Mouse (Mus musculus) neural tube, embryonic 12.5 days (tissue): ENCODE results near the gene Trp53i11. TPM values are rescaled to one million over a fixed set of nuclear protein-coding genes. Genes with fewer than 3 reads are reported as not detected.

Experiments
- ATAC-seq: fragments of 200-750 bp; cut with Nextera tagmentation; 2 replicates; pipeline ENCODE4 v1.8.0; 2017; ENCODE audit warnings: low read depth, mild to moderate bottlenecking, moderate TSS enrichment, moderate library complexity; ENCODE audit not compliant: low FRiP score
- H3K27ac ChIP-seq: fragments of 300-500 bp; sonication (generic); 2 replicates; pipeline ENCODE4 v1.5.1; 2016
- H3K27me3 ChIP-seq: fragments of 300-500 bp; sonication (generic); replicated peaks from 2 replicates; pipeline ENCODE4 v1.6.1; 2016; ENCODE audit warnings: mild to moderate bottlenecking
- H3K36me3 ChIP-seq: fragments of 300-500 bp; sonication (generic); 2 replicates; pipeline ENCODE4 v1.6.1; 2016; ENCODE audit warnings: mild to moderate bottlenecking
- H3K4me1 ChIP-seq: fragments of 300-500 bp; sonication (generic); 2 replicates; pipeline ENCODE4 v1.6.1; 2016
- H3K4me2 ChIP-seq: fragments of 300-500 bp; sonication (generic); replicated peaks from 2 replicates; pipeline ENCODE4 v1.6.1; 2016; ENCODE audit warnings: mild to moderate bottlenecking
- H3K4me3 ChIP-seq: fragments of 300-500 bp; sonication (generic); 2 replicates; pipeline ENCODE4 v1.5.1; 2016
- H3K9ac ChIP-seq: fragments of 300-500 bp; sonication (generic); 2 replicates; pipeline ENCODE4 v1.6.1; 2016; ENCODE audit warnings: mild to moderate bottlenecking
- H3K9me3 ChIP-seq: fragments of 300-500 bp; sonication (generic); 2 replicates; pipeline ENCODE4 v1.6.1; 2016; ENCODE audit warnings: mild to moderate bottlenecking
- WGBS: fragments of 180-500 bp; shearing (Covaris S2); methylation state at CpG from one replicate; pipeline ENCODE4 v1.1.7; 2016; 5-methylcytosine and 5-hydroxymethylcytosine counted together
- polyA plus RNA-seq: library from polyadenylated mRNA; unstranded; fragments of >200 nt; fragmentation: Nextera tagmentation; extraction: Ambion mirVana; gene quantifications from 2 replicates; pipeline ENCODE4 v1.2.1, GENCODE M21; 2016

Gene Trp53i11
- polyA plus RNA-seq, 1 experiment from 2014 or later: 230 TPM

DNA sequence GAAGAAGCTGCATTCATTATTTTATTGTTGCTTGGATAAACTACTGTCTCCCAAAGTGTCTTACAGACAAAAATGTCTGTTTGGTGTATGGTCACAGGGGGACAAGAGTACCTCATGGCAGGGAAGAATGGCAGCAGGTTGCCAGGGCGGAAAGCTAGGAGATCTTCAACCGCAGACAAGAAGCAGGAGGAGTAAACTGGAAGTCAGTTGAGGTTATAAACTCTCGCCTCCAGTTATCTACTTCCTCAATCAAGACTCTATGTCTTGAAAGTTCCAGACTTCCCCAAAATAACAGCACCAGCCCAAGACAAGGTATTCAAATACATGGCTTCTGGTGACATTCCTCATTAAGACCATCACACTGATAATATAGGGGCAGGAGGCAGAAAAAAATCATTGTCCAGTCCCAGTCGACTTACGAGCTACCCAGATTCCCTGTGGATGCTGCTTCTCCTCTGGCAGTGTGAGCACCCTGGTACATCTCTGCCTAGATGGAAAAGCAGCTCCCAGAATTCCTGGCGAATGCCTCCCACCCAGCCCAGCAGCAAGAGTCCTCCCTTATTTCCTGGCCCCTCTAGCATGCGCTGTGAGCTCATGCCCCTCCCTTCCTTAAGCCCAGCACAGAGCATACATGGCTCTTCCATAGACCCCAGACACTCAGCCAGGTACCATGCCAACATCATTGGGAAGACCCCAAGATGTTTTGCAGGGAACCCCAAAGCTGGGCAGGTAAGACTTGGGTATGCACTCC, 25.3 kb upstream of the Trp53i11 start:
- Histone ChIP-seq H3K4me2 (no peak overlapping the region), H3K27ac (no peak overlapping the region), H3K4me1 (no peaks in the 10 kb centered on the region), H3K4me3 (no peak overlapping the region), H3K9ac (no peak overlapping the region), H3K9me3 (no peaks in the 10 kb centered on the region), H3K36me3 (no peaks in the 10 kb centered on the region), H3K27me3 (no peaks in the 10 kb centered on the region)
- WGBS: 87% methylated on average over 7 of the region's 7 CpGs
- ATAC-seq: no peak

DNA sequence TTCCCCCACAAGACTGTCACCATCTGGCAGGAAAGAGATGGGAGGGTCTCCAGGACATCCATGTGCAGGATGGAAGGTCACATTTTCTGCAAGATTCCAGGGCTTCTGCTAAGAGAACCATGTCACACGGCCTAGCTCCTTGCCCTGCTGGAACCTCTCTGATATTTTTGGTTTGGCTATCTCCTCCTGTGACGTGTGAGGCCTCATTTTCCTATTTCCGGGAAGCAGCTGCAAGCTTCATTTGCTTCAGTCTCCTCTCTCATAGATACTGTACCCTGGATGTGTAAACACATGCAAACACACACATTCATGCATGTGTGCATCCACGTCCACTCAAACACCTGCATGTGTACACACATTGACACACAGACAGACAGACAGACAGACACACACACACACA, 24.6 kb upstream of the Trp53i11 start:
- Histone ChIP-seq H3K4me1 (no peaks in the 10 kb centered on the region), H3K27ac (no peak overlapping the region), H3K36me3 (no peaks in the 10 kb centered on the region), H3K9me3 (no peaks in the 10 kb centered on the region), H3K27me3 (no peaks in the 10 kb centered on the region), H3K9ac (no peak overlapping the region), H3K4me3 (no peak overlapping the region), H3K4me2 (no peak overlapping the region)
- WGBS: 80% methylated on average over 4 of the region's 4 CpGs
- ATAC-seq: no peak

DNA sequence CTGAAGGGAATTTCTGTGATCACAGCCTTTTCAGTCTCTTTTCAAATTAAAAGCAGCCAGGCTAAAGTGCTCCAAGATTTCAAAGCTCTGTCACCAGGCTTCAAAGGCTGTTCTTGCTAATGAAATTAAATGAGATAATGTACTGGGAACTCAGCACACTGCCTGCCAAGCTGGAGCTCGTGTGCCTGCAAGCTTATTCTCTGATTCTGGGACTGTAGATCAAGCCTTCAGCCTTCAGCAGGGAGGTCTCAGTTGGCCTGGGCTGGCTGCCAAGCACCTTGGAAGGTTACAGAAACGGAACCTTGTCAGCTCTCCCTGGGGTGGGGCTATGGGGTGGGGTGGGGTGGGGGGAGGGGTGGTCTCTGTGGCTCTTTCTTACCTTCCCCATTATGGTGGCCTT, 24.0 kb upstream of the Trp53i11 start:
- WGBS: 35% methylated on average over 2 of the region's 2 CpGs
- no peak for ATAC-seq
- no peaks in the 10 kb centered on the region for H3K4me1 ChIP-seq
- no peak overlapping the region for H3K27ac ChIP-seq
- no peak overlapping the region for H3K4me3 ChIP-seq
- H3K9ac ChIP-seq: no peak overlapping the region
- no peak overlapping the region for H3K4me2 ChIP-seq
- no peaks in the 10 kb centered on the region for H3K9me3 ChIP-seq
- H3K27me3 ChIP-seq: no peaks in the 10 kb centered on the region
- no peaks in the 10 kb centered on the region for H3K36me3 ChIP-seq

DNA sequence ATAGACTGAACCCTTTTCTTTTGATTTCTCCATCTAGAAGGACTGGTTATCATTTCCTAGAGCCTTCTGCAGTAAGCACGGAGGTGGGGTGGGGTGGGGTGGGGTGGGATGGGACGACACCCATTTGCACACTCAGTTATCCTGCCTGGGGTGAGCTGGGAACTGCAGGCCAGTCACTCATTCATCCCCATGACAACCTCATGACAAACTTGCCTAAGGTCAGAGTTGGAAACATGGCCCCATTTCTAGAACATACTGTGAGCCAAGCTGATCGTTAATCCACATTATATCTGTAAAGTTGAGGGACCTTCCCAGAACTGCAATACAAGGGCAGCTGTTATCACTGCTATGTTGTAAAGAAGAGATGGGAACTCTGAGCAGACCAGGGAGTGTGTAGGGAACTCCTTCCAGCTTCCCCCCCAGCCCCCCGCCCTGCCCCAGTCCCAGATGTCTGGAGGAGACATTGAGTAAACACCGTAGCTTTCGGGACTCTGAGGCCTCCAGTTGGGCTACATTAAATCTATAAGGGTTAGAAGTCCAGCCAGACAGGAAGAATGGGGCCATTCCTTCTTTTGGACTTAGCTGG, 23.5 kb upstream of the Trp53i11 start:
- ATAC-seq: no peak
- Histone ChIP-seq H3K36me3 (no peaks in the 10 kb centered on the region), H3K27ac (no peak overlapping the region), H3K4me3 (no peak overlapping the region), H3K4me1 (no peaks in the 10 kb centered on the region), H3K27me3 (no peaks in the 10 kb centered on the region), H3K4me2 (no peak overlapping the region), H3K9ac (no peak overlapping the region), H3K9me3 (no peaks in the 10 kb centered on the region)
- 83% methylated on average over 6 of the region's 6 CpGs for WGBS

DNA sequence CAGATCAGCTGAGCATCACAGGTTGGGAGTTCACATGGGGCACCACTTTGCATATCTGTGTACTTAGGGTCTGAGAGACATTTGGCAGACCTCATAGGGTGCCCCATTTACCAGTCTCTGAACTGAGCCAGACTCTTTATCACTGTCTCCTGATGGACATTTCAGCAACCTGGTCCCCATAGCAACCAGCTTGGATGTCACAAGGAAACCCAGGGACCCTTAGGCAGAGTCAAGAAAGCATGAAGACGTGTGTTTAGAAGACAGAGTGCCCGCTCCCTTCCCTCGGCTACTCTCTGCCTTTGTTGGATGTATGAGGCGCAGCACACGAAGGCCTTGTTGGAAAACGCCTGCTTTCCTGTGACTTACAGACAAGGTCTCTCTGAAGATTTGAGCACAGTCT, 21.1 kb upstream of the Trp53i11 start:
- H3K4me3 ChIP-seq: no peak overlapping the region
- no peak for ATAC-seq
- H3K9ac ChIP-seq: no peak overlapping the region
- H3K4me2 ChIP-seq: no peak overlapping the region
- WGBS: 84% methylated on average over 6 of the region's 6 CpGs
- H3K36me3 ChIP-seq: no peaks in the 10 kb centered on the region
- H3K9me3 ChIP-seq: no peaks in the 10 kb centered on the region
- peaks cover 11% of the 10 kb centered on the region for H3K4me1 ChIP-seq
- H3K27me3 ChIP-seq: no peaks in the 10 kb centered on the region
- H3K27ac ChIP-seq: no peak overlapping the region

DNA sequence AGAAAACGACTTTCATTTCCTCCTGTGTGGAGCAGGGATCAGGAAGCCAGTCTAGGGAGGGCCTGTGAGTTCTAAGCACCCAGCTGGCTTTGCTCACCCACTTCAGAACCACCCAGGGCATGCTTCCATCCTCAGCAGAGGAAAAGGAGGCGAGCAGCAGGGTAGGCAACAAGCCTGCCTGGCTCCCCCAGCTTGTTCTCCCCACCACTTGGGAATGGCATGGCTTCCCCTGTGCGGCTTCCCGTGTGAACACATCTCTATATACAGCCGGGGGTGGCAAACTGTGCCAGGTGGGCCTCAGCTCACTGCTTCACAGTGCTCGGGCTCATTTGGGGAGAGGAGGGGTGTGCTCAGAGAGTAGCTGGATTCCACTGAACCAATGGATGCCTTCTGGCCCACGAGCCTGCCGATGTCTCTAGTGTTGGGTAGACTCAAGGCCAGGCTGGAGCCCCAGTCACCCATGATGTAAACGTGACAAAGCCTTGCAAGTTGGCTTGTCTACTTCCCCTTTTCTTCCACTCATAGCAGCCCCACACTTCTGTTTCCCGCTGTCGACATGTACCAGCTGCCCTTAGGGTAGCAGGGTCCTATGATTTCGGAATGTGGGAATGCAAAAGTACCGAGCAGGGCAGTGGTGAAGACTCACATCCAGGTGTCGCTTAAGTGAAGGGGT, 20.5 kb upstream of the Trp53i11 start:
- 0 out of 2 replicates have a peak, but pooled peaks have one; percentile 15 for ATAC-seq
- Histone ChIP-seq H3K4me1 (peaks cover 11% of the 10 kb centered on the region), H3K4me2 (no peak overlapping the region), H3K9ac (no peak overlapping the region), H3K4me3 (no peak overlapping the region), H3K36me3 (no peaks in the 10 kb centered on the region), H3K27ac (no peak overlapping the region), H3K9me3 (no peaks in the 10 kb centered on the region), H3K27me3 (no peaks in the 10 kb centered on the region)
- 84% methylated on average over 14 of the region's 14 CpGs for WGBS

DNA sequence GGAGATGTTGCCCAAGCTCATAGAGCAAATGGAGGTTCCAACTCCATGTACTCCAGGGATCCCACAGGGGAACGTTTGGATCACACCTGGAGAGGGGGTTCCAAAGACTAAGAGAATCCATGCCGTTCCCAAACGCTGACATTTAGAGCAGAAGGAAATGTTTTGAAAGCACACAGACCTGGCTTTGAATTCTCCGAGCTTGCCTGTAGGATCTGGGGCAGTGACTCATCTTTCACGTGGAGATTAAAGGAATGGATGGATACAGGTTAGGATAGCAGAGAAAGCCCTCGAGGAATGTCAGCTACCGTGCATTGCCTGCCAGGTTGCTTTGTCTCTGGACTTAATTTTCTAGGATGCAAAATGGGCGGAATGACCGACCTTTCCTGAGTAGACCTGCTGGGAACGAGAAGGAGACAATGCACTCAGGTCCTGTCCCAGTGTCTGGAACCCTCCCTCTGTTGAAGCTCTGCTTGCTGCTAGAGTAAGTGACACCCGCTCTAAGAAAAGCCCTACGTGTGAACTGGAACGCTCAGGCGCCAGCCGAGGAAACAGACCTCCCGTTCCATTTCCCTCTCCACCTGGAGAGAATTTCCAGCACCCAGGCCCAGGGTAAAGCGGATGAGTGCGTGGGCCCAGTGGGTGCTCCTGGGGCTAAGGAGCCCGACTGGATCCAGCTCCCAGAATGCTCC, 17.0 kb upstream of the Trp53i11 start:
- ATAC-seq: no peak
- Histone ChIP-seq H3K4me1 (peaks cover 31% of the 10 kb centered on the region), H3K4me3 (no peak overlapping the region), H3K27ac (no peak overlapping the region), H3K36me3 (no peaks in the 10 kb centered on the region), H3K9me3 (no peaks in the 10 kb centered on the region), H3K9ac (no peak overlapping the region), H3K4me2 (no peak overlapping the region), H3K27me3 (no peaks in the 10 kb centered on the region)
- WGBS: 74% methylated on average over 19 of the region's 19 CpGs

DNA sequence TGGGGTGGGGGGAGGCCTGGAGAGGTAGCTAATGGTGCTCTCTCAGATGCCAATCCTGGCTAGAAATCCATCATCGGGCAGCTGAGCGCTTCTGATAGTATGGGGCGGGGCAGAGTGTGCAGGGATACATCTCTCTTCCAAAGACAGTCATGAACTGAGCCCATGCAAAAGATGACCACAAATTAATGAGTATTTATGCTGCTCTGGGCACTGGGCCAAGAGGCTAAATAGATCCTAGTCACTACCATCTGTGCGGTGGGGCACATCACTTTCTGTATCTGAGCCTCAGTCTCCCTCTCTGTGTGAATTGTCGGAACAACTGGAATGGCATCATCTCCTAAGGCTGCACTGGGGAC, 16.5 kb upstream of the Trp53i11 start:
- Histone ChIP-seq H3K27me3 (no peaks in the 10 kb centered on the region), H3K4me2 (no peak overlapping the region), H3K9me3 (no peaks in the 10 kb centered on the region), H3K9ac (no peak overlapping the region), H3K36me3 (no peaks in the 10 kb centered on the region), H3K4me3 (no peak overlapping the region), H3K27ac (no peak overlapping the region), H3K4me1 (peaks cover 36% of the 10 kb centered on the region)
- WGBS: 69% methylated on average over 5 of the region's 5 CpGs
- 0 out of 2 replicates have a peak, but pooled peaks have one; percentile 5 for ATAC-seq

DNA sequence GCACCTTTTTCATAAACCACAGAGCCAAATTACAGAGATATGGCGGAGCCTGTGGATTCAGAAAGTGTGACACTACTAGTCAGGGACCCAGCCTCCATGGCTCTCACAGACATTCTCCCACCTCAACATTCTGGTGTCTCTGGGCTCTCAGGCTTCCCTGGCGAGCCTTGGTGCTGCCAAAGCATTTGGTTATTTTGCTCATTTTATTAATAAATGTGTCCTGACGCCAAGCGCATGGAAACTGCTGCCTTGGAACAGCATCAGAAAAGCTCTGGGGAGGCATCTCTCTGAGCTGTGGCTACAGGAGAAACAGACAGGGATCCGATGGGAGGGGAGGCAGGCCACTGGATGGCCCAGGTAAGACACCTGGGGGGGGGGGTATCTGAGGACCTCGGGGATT, 15.4 kb upstream of the Trp53i11 start:
- H3K27ac ChIP-seq: no peak overlapping the region
- H3K27me3 ChIP-seq: no peaks in the 10 kb centered on the region
- H3K4me3 ChIP-seq: no peak overlapping the region
- H3K4me2 ChIP-seq: no peak overlapping the region
- peaks cover 46% of the 10 kb centered on the region for H3K4me1 ChIP-seq
- no peaks in the 10 kb centered on the region for H3K9me3 ChIP-seq
- WGBS: 86% methylated on average over 6 of the region's 6 CpGs
- ATAC-seq: no peak
- H3K36me3 ChIP-seq: no peaks in the 10 kb centered on the region
- no peak overlapping the region for H3K9ac ChIP-seq

DNA sequence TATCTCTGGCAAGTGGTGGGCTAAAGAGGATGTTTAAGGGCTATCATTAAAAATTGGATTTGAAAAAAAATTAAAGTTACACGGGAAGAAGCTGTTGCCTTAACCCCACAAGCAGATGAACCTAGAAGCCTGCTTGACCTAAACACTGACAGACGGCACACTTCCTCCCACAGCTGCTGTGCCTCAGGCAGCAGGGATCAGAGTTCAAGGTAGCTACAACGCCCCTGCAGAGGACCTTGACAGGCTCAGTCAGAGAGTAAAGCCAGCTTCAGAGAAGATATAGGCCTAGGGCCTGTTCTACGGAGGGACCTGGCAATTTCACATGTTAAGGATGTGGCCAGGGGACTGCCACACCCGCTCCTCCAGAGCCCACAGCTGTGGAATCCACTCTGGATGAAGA, 14.9 kb upstream of the Trp53i11 start:
- ATAC-seq: no peak
- no peak overlapping the region for H3K27ac ChIP-seq
- no peak overlapping the region for H3K9ac ChIP-seq
- no peaks in the 10 kb centered on the region for H3K9me3 ChIP-seq
- H3K27me3 ChIP-seq: no peaks in the 10 kb centered on the region
- H3K4me1 ChIP-seq: peaks cover 51% of the 10 kb centered on the region
- 53% methylated on average over 5 of the region's 5 CpGs for WGBS
- H3K4me2 ChIP-seq: no peak overlapping the region
- H3K4me3 ChIP-seq: no peak overlapping the region
- H3K36me3 ChIP-seq: no peaks in the 10 kb centered on the region

DNA sequence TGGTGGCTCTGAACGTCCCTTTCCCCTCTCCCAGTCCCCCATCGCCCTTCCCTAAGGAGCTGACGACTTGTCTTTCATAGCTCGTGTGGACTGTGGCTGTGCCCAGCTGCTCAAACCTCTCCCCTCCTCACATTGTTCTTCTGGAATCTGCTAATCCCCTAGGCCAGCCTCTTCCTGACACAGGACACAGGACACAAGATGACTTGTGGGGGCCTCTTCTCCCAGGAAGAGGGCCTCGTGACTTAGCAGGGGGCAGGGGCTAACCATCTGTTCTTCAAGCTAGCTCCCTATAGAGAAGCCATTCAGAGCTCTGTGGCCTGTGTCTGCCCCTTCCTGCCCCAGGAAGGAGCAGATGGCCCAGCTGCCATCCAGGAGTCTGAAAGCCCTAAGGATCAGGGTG, 13.2 kb upstream of the Trp53i11 start:
- Histone ChIP-seq H3K4me3 (no peak overlapping the region), H3K27me3 (no peaks in the 10 kb centered on the region; the same call in 1 of the 2 replicates), H3K4me2 (no peak overlapping the region), H3K9ac (0 out of 2 replicates have a peak overlapping the region, but pooled peaks have one; percentile 0), H3K27ac (peak overlapping the region; percentile 11; the same call in 1 of the 2 replicates), H3K4me1 (peaks cover 62% of the 10 kb centered on the region), H3K9me3 (no peaks in the 10 kb centered on the region), H3K36me3 (no peaks in the 10 kb centered on the region)
- 7% methylated on average over 5 of the region's 5 CpGs for WGBS
- no peak for ATAC-seq

DNA sequence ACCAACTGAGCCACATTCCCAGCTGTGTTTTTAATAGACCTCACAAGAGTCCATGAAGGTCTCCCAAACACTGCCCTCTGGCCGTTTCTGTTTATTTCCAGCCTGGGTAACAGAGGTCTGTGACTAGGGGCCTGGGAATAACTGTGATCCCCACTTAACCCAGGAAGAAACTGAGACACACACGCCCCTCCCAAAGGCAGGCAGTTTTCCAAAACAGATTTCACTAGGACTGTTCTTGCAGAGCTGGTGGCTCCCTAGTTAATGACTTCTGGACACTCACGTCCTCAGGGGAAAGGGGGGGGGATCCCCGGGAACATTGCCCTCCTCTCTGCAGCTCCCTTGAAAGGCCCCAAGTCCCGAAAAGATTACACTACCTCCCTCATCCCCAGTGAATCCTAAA, 12.1 kb upstream of the Trp53i11 start:
- no peak overlapping the region for H3K4me2 ChIP-seq
- no peaks in the 10 kb centered on the region for H3K36me3 ChIP-seq
- peaks cover 72% of the 10 kb centered on the region for H3K4me1 ChIP-seq
- peak overlapping the region; percentile 11; the same call in 1 of the 2 replicates for H3K27ac ChIP-seq
- WGBS: 14% methylated on average over 5 of the region's 5 CpGs
- no peak overlapping the region for H3K9ac ChIP-seq
- no peaks in the 10 kb centered on the region for H3K9me3 ChIP-seq
- ATAC-seq: no peak
- no peak overlapping the region for H3K4me3 ChIP-seq
- H3K27me3 ChIP-seq: peaks cover 4% of the 10 kb centered on the region; the same call in 1 of the 2 replicates
